Mouse (Mus musculus) midbrain, embryonic 11.5 days (tissue): ENCODE results near the gene Mprip. TPM values are rescaled to one million over a fixed set of nuclear protein-coding genes. Genes with fewer than 3 reads are reported as not detected.

Experiments
- ATAC-seq: fragments of 200-750 bp; cut with Nextera tagmentation; 2 replicates; pipeline ENCODE4 v1.8.0; 2017; ENCODE audit warnings: moderate TSS enrichment, moderate library complexity; ENCODE audit not compliant: low FRiP score
- DNase-seq: peaks from one replicate; pipeline ENCODE4 v3.0.0; 2015; ENCODE audit warnings: low spot score; ENCODE audit errors: missing footprints
- H3K27ac ChIP-seq: fragments of 300-500 bp; sonication (generic); 2 replicates; pipeline ENCODE4 v1.5.1; 2014; ENCODE audit warnings: low read depth, low read length
- H3K27me3 ChIP-seq: fragments of 300-500 bp; sonication (generic); 2 replicates; pipeline ENCODE4 v1.6.1; 2014; ENCODE audit warnings: mild to moderate bottlenecking, low read length, moderate library complexity, mixed read lengths; ENCODE audit not compliant: control insufficient read depth, insufficient read depth
- H3K36me3 ChIP-seq: fragments of 300-500 bp; sonication (generic); 2 replicates; pipeline ENCODE4 v1.6.1; 2014; ENCODE audit warnings: mild to moderate bottlenecking, low read length, moderate library complexity, mixed read lengths; ENCODE audit not compliant: control insufficient read depth, insufficient read depth
- H3K4me1 ChIP-seq: fragments of 300-500 bp; sonication (generic); 2 replicates; pipeline ENCODE4 v1.6.1; 2014; ENCODE audit warnings: low read length; ENCODE audit not compliant: control insufficient read depth, insufficient read depth
- H3K4me2 ChIP-seq: fragments of 300-500 bp; sonication (generic); 2 replicates; pipeline ENCODE4 v1.6.1; 2014; ENCODE audit warnings: mild to moderate bottlenecking, moderate library complexity
- H3K4me3 ChIP-seq: fragments of 300-500 bp; sonication (generic); 2 replicates; pipeline ENCODE4 v1.5.1; 2014; ENCODE audit warnings: low read depth, low read length
- H3K9ac ChIP-seq: fragments of 300-500 bp; sonication (generic); 2 replicates; pipeline ENCODE4 v1.6.1; 2014; ENCODE audit warnings: low read length
- H3K9me3 ChIP-seq: fragments of 300-500 bp; sonication (generic); 2 replicates; pipeline ENCODE4 v1.6.1; 2016; ENCODE audit warnings: low read length; ENCODE audit not compliant: control insufficient read depth
- WGBS: fragments of 180-500 bp; shearing (Covaris S2); extraction: QIAGEN DNeasy Blood & Tissue Kit; methylation state at CpG from one replicate; pipeline ENCODE4 v1.1.7; 2014; 5-methylcytosine and 5-hydroxymethylcytosine counted together
- polyA plus RNA-seq: library from polyadenylated mRNA; unstranded; fragments of >200 nt; fragmentation: Nextera tagmentation; extraction: Ambion mirVana; gene quantifications from 2 replicates; pipeline ENCODE4 v1.2.1, GENCODE M21; 2014

The Mprip gene
- polyA plus RNA-seq, 1 experiment from 2014 or later, result 69.5 TPM

- no peak overlapping the region for H3K4me2 ChIP-seq
- 69% methylated on average over 4 of the region's 4 CpGs for WGBS
Observed at GRCm38 (mm10) chr11:59756351-59756750, 95.2 kb downstream of the Mprip start.

GRCm38 (mm10) chr11:59758191-59758985 lies 97.3 kb downstream of the Mprip start:
- 92% methylated on average over 9 of the region's 9 CpGs for WGBS
- H3K9me3 ChIP-seq, result no peaks in the 10 kb centered on the region
- H3K27ac ChIP-seq, result no peak overlapping the region
- H3K27me3 ChIP-seq, result no peaks in the 10 kb centered on the region
- H3K9ac ChIP-seq, result no peak overlapping the region
- no peak overlapping the region for H3K4me2 ChIP-seq
- DNase-seq (peak; percentile 23), ATAC-seq (no peak)
- peaks cover 20% of the 10 kb centered on the region; the same call in 1 of the 2 replicates for H3K36me3 ChIP-seq
- H3K4me3 ChIP-seq, result no peak overlapping the region
- no peaks in the 10 kb centered on the region for H3K4me1 ChIP-seq

More at GRCm38 (mm10) chr11:59756351-59756750, 95.2 kb downstream of the Mprip start:
- Histone ChIP-seq H3K27ac (no peak overlapping the region), H3K9ac (no peak overlapping the region), H3K4me1 (no peaks in the 10 kb centered on the region), H3K9me3 (no peaks in the 10 kb centered on the region), H3K4me3 (no peak overlapping the region), H3K27me3 (no peaks in the 10 kb centered on the region), H3K36me3 (peaks cover 23% of the 10 kb centered on the region; the same call in 1 of the 2 replicates)
- no peak for ATAC-seq
- DNase-seq, result peak; percentile 79

GRCm38 (mm10) chr11:59759178-59759577 lies 98.1 kb downstream of the Mprip start:
- DNase-seq, result no peak
- no peak overlapping the region for H3K9ac ChIP-seq
- WGBS, result 92% methylated on average over 4 of the region's 4 CpGs
- H3K4me2 ChIP-seq, result no peak overlapping the region
- peaks cover 20% of the 10 kb centered on the region; the same call in 1 of the 2 replicates for H3K36me3 ChIP-seq
- no peaks in the 10 kb centered on the region for H3K4me1 ChIP-seq
- H3K9me3 ChIP-seq, result no peaks in the 10 kb centered on the region
- no peaks in the 10 kb centered on the region for H3K27me3 ChIP-seq
- no peak overlapping the region for H3K4me3 ChIP-seq
- no peak overlapping the region for H3K27ac ChIP-seq
- ATAC-seq, result no peak

GRCm38 (mm10) chr11:59759626-59760025 lies 98.5 kb downstream of the Mprip start:
- no peaks in the 10 kb centered on the region for H3K4me1 ChIP-seq
- H3K9ac ChIP-seq, result no peak overlapping the region
- H3K4me3 ChIP-seq, result no peak overlapping the region
- H3K9me3 ChIP-seq, result no peaks in the 10 kb centered on the region
- no peak overlapping the region for H3K27ac ChIP-seq
- no peak overlapping the region for H3K4me2 ChIP-seq
- H3K36me3 ChIP-seq, result peaks cover 20% of the 10 kb centered on the region; the same call in 1 of the 2 replicates
- WGBS, result 93% methylated on average over 2 of the region's 2 CpGs
- no peaks in the 10 kb centered on the region for H3K27me3 ChIP-seq
- ATAC-seq (no peak), DNase-seq (no peak)

GRCm38 (mm10) chr11:59760796-59761195 lies 99.7 kb downstream of the Mprip start:
- no peak overlapping the region for H3K4me2 ChIP-seq
- DNase-seq (no peak), ATAC-seq (no peak)
- no peaks in the 10 kb centered on the region for H3K4me1 ChIP-seq
- H3K27ac ChIP-seq, result no peak overlapping the region
- H3K36me3 ChIP-seq, result peaks cover 18% of the 10 kb centered on the region; the same call in 1 of the 2 replicates
- no peaks in the 10 kb centered on the region for H3K9me3 ChIP-seq
- WGBS, result 92% methylated on average over 6 of the region's 6 CpGs
- H3K27me3 ChIP-seq, result no peaks in the 10 kb centered on the region
- H3K9ac ChIP-seq, result no peak overlapping the region
- H3K4me3 ChIP-seq, result no peak overlapping the region

- WGBS, result 96% methylated on average over 2 of the region's 2 CpGs
- Histone ChIP-seq H3K9me3 (no peaks in the 10 kb centered on the region), H3K27ac (no peak overlapping the region), H3K36me3 (peaks cover 38% of the 10 kb centered on the region), H3K27me3 (no peaks in the 10 kb centered on the region), H3K9ac (no peak overlapping the region), H3K4me1 (no peaks in the 10 kb centered on the region), H3K4me2 (no peak overlapping the region), H3K4me3 (no peak overlapping the region)
- DNase-seq, result peak; percentile 41
- ATAC-seq, result no peak
Observed at GRCm38 (mm10) chr11:59769307-59769706, 108.2 kb downstream of the Mprip start.

GRCm38 (mm10) chr11:59769738-59770137 lies 108.6 kb downstream of the Mprip start:
- 90% methylated on average over 6 of the region's 6 CpGs for WGBS
- H3K27ac ChIP-seq, result no peak overlapping the region

GRCm38 (mm10) chr11:59770753-59771152 lies 109.6 kb downstream of the Mprip start:
- H3K9ac ChIP-seq, result no peak overlapping the region
- no peaks in the 10 kb centered on the region for H3K9me3 ChIP-seq
- no peak for DNase-seq
- WGBS, result 93% methylated on average over 7 of the region's 7 CpGs
- H3K4me2 ChIP-seq, result no peak overlapping the region
- H3K36me3 ChIP-seq, result peaks cover 42% of the 10 kb centered on the region
- H3K27me3 ChIP-seq, result no peaks in the 10 kb centered on the region
- ATAC-seq, result no peak
- no peaks in the 10 kb centered on the region for H3K4me1 ChIP-seq
- H3K27ac ChIP-seq, result no peak overlapping the region
- no peak overlapping the region for H3K4me3 ChIP-seq

More at GRCm38 (mm10) chr11:59769738-59770137, 108.6 kb downstream of the Mprip start:
- ATAC-seq, result no peak
- no peak for DNase-seq
- Histone ChIP-seq H3K36me3 (peaks cover 38% of the 10 kb centered on the region), H3K4me1 (no peaks in the 10 kb centered on the region), H3K4me3 (no peak overlapping the region), H3K27me3 (no peaks in the 10 kb centered on the region), H3K4me2 (no peak overlapping the region), H3K9ac (no peak overlapping the region), H3K9me3 (no peaks in the 10 kb centered on the region)

GRCm38 (mm10) chr11:59772291-59772690 lies 111.2 kb downstream of the Mprip start:
- DNase-seq, result no peak
- Histone ChIP-seq H3K27ac (no peak overlapping the region), H3K4me1 (no peaks in the 10 kb centered on the region), H3K4me2 (no peak overlapping the region), H3K27me3 (no peaks in the 10 kb centered on the region), H3K36me3 (peaks cover 35% of the 10 kb centered on the region), H3K9me3 (no peaks in the 10 kb centered on the region), H3K9ac (no peak overlapping the region), H3K4me3 (no peak overlapping the region)
- WGBS, result 87% methylated on average over 2 of the region's 2 CpGs
- ATAC-seq, result no peak
